Mouse (Mus musculus): ENCODE data around the gene Med20. TPM values are rescaled to one million over a fixed set of nuclear protein-coding genes. Genes with fewer than 3 reads are reported as not detected.

Gene Med20
- polyA plus RNA-seq, 1 experiment from 2014 or later: 30.3 TPM

DNA sequence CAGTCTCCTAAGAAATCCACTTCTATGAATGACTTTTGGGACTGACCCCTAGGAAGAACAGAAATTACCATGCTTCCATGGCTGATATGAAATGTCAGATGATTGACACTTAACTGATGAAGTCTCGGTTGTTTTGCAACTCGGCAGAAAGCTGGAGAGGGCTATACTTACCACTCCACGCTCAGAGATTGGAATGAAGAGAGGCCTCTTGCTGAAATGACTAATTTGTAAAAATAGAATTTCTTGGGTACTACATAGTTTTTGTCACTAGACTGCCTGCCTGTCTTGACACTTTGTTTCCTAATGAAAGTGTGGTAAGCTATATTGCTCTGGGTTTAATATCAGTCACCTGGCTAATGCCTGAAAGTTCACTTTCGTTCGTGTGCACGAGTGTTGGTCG is 53.1 kb downstream of the Med20 start:
- no peak overlapping the region for H3K27ac ChIP-seq (ENCODE audit: low read depth, low read length)
- H3K9ac ChIP-seq (ENCODE audit: low read depth, low read length): no peak overlapping the region
- H3K36me3 ChIP-seq (ENCODE audit: control insufficient read depth, insufficient read depth, low read length): no peaks in the 10 kb centered on the region; the same call in 1 of the 2 replicates
- H3K4me2 ChIP-seq: no peak overlapping the region
- WGBS (ENCODE audit: insufficient replicate concordance): 81% methylated on average over 7 of the region's 7 CpGs
- H3K9me3 ChIP-seq (replicated peaks; ENCODE audit: control insufficient read depth, low read length): no peaks in the 10 kb centered on the region
- H3K4me3 ChIP-seq (ENCODE audit: low read depth, low read length): no peak overlapping the region
- H3K4me1 ChIP-seq (ENCODE audit: control insufficient read depth, insufficient read depth, low read length): no peaks in the 10 kb centered on the region
- ATAC-seq (replicated peaks; ENCODE audit: insufficient number of reproducible peaks, low FRiP score, low TSS enrichment): no peak
- no peaks in the 10 kb centered on the region for H3K27me3 ChIP-seq (ENCODE audit: control insufficient read depth, insufficient read depth, low read length)

DNA sequence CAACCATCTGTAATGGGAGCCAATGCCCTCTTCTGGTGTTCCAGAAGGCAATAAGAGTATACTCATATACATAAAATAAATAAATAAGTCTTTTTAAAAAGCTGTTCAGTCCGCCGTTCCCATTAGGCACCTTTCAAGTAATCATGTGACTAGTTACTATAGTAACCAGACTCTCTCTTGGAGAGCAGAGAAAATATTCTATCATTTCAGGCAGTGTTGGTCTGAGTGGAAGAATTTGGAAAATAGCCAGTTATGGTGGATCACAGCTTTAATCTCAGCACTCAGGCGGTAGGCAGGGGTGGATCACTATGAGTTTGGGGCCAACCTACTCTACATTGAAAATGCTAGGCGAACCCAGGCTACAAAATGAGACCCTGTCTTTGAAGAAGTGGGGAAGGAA is 57.8 kb downstream of the Med20 start:
- Histone ChIP-seq H3K4me3 (ENCODE audit: low read depth, low read length) (no peak overlapping the region), H3K9me3 (replicated peaks; ENCODE audit: control insufficient read depth, low read length) (no peaks in the 10 kb centered on the region), H3K4me2 (no peak overlapping the region), H3K36me3 (ENCODE audit: control insufficient read depth, insufficient read depth, low read length) (no peaks in the 10 kb centered on the region; the same call in 1 of the 2 replicates), H3K9ac (ENCODE audit: low read depth, low read length) (no peak overlapping the region), H3K4me1 (ENCODE audit: control insufficient read depth, insufficient read depth, low read length) (peaks cover 10% of the 10 kb centered on the region), H3K27me3 (ENCODE audit: control insufficient read depth, insufficient read depth, low read length) (peaks cover 11% of the 10 kb centered on the region), H3K27ac (ENCODE audit: low read depth, low read length) (no peak overlapping the region)
- WGBS (ENCODE audit: insufficient replicate concordance): 84% methylated on average over 4 of the region's 4 CpGs
- no peak for ATAC-seq (replicated peaks; ENCODE audit: insufficient number of reproducible peaks, low FRiP score, low TSS enrichment)

DNA sequence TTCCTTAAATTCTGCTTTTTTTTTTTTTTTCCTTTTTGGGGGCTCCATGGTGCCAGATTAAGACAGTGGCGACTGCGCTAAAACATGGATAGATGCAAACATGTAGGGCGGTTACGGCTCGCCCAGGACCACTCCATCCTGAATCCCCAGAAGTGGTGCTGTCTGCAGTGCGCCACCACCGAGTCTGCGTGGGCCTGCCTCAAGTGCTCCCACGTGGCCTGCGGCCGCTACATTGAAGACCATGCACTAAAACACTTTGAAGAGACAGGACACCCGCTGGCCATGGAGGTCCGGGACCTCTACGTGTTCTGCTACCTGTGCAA is 60.6 kb downstream of the Med20 start:
- WGBS (ENCODE audit: insufficient replicate concordance): 10% methylated on average over 14 of the region's 14 CpGs
- peak overlapping the region; percentile 49 for H3K4me3 ChIP-seq (ENCODE audit: low read depth, low read length)
- peak overlapping the region; percentile 96 for H3K4me2 ChIP-seq
- no peak for ATAC-seq (replicated peaks; ENCODE audit: insufficient number of reproducible peaks, low FRiP score, low TSS enrichment)
- H3K9me3 ChIP-seq (replicated peaks; ENCODE audit: control insufficient read depth, low read length): no peaks in the 10 kb centered on the region
- no peaks in the 10 kb centered on the region for H3K36me3 ChIP-seq (ENCODE audit: control insufficient read depth, insufficient read depth, low read length)
- peak overlapping the region; percentile 68; the same call in 1 of the 2 replicates for H3K9ac ChIP-seq (ENCODE audit: low read depth, low read length)
- peaks cover 11% of the 10 kb centered on the region for H3K27me3 ChIP-seq (ENCODE audit: control insufficient read depth, insufficient read depth, low read length)
- peaks cover 10% of the 10 kb centered on the region for H3K4me1 ChIP-seq (ENCODE audit: control insufficient read depth, insufficient read depth, low read length)
- H3K27ac ChIP-seq (ENCODE audit: low read depth, low read length): no peak overlapping the region

DNA sequence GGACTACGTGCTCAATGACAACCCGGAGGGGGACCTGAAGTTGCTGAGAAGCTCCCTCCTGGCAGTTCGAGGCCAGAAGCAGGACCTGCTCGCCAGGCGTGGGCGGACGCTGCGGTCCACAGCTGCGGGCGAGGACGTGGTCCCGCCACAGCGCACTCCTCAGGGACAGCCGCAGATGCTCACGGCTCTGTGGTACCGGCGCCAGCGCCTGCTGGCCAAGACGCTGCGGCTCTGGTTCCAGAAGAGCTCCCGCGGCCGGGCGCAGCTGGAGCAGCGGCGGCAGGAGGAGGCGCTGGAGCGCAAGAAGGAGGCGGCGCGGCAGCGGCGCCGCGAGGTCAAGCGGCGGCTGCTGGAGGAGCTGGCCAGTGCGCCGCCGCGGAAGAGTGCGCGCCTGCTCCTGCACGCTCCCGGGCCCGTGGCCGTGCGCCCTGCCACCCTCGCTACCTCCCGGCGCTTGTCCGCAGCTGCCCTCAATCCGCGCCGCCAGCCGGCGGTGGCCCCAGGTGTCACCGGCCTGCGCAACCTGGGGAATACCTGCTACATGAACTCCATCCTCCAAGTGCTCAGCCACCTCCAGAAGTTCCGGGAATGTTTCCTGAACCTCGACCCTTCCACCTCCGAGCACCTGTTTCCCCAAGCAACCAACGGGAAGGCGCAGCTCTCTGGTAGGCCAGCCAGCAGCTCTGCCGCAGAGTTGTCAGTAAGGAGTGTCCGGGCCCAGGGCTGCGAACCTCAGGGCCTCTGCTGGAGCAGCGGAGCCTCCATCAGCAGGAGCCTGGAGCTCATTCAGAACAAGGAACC is 61.1 kb downstream of the Med20 start:
- no peaks in the 10 kb centered on the region for H3K36me3 ChIP-seq (ENCODE audit: control insufficient read depth, insufficient read depth, low read length)
- peak overlapping the region; percentile 49 for H3K4me3 ChIP-seq (ENCODE audit: low read depth, low read length)
- peaks cover 11% of the 10 kb centered on the region for H3K27me3 ChIP-seq (ENCODE audit: control insufficient read depth, insufficient read depth, low read length)
- no peak overlapping the region for H3K27ac ChIP-seq (ENCODE audit: low read depth, low read length)
- peak; percentile 68 for ATAC-seq (replicated peaks; ENCODE audit: insufficient number of reproducible peaks, low FRiP score, low TSS enrichment)
- H3K9ac ChIP-seq (ENCODE audit: low read depth, low read length): peak overlapping the region; percentile 68
- peaks cover 10% of the 10 kb centered on the region for H3K4me1 ChIP-seq (ENCODE audit: control insufficient read depth, insufficient read depth, low read length)
- peak overlapping the region; percentile 96 for H3K4me2 ChIP-seq
- 3% methylated on average over 64 of the region's 68 CpGs for WGBS (ENCODE audit: insufficient replicate concordance)
- H3K9me3 ChIP-seq (replicated peaks; ENCODE audit: control insufficient read depth, low read length): no peaks in the 10 kb centered on the region

Other genes with a start within 250 kb of the Med20 start
- 74.8 and 78.7 TPM in 2 replicates for gene Mrps10, start 242.7 kb upstream of the Med20 start, polyA plus RNA-seq (2014; fragmentation: Nextera tagmentation; extraction: Ambion mirVana)
- 1.2 and 2.5 TPM in 2 replicates for gene Guca1b, start 226.2 kb upstream of the Med20 start, polyA plus RNA-seq (2014; fragmentation: Nextera tagmentation; extraction: Ambion mirVana)
- 3.3 and 4.3 TPM in 2 replicates for gene Guca1a, start 211.0 kb upstream of the Med20 start, polyA plus RNA-seq (2014; fragmentation: Nextera tagmentation; extraction: Ambion mirVana)
- 1.2 and 1.6 TPM in 2 replicates for gene AI661453, start 175.0 kb upstream of the Med20 start, polyA plus RNA-seq (2014; fragmentation: Nextera tagmentation; extraction: Ambion mirVana)
- gene 1700001C19Rik, start 174.2 kb upstream of the Med20 start, polyA plus RNA-seq (2014; fragmentation: Nextera tagmentation; extraction: Ambion mirVana): 1.2 and 2.2 TPM in 2 replicates
- 15.9 and 18.3 TPM in 2 replicates for gene Taf8, start 109.3 kb upstream of the Med20 start, polyA plus RNA-seq (2014; fragmentation: Nextera tagmentation; extraction: Ambion mirVana)
- gene Ccnd3, start 106.5 kb upstream of the Med20 start, polyA plus RNA-seq (2014; fragmentation: Nextera tagmentation; extraction: Ambion mirVana): 559 and 565 TPM in 2 replicates
- gene Bysl, start 90 bp upstream of the Med20 start, polyA plus RNA-seq (2014; fragmentation: Nextera tagmentation; extraction: Ambion mirVana): 26.8 TPM in 2 replicates
- 1.6 and 1.8 TPM in 2 replicates for gene Gm20517, start within 50 bp of the Med20 start, polyA plus RNA-seq (2014; fragmentation: Nextera tagmentation; extraction: Ambion mirVana)
- gene Usp49, start 19.1 kb downstream of the Med20 start, polyA plus RNA-seq (2014; fragmentation: Nextera tagmentation; extraction: Ambion mirVana): 2.7 and 3.7 TPM in 2 replicates
- gene Tomm6, start 76.8 kb downstream of the Med20 start, polyA plus RNA-seq (2014; fragmentation: Nextera tagmentation; extraction: Ambion mirVana): 322 and 360 TPM in 2 replicates
- gene Frs3, start 77.4 kb downstream of the Med20 start, polyA plus RNA-seq (2014; fragmentation: Nextera tagmentation; extraction: Ambion mirVana): 2.2 and 2.7 TPM in 2 replicates
- 0.94 and 1.3 TPM in 2 replicates for gene Gm21981, start 82.9 kb downstream of the Med20 start, polyA plus RNA-seq (2014; fragmentation: Nextera tagmentation; extraction: Ambion mirVana)
- gene Prickle4, start 83.2 kb downstream of the Med20 start, polyA plus RNA-seq (2014; fragmentation: Nextera tagmentation; extraction: Ambion mirVana): 0.39 TPM in 1 of 2 replicates, not detected in the other
- gene Pgc, start 115.3 kb downstream of the Med20 start, polyA plus RNA-seq (2014; fragmentation: Nextera tagmentation; extraction: Ambion mirVana): 0.15 TPM in 1 of 2 replicates, not detected in the other
- 16.3 and 17.0 TPM in 2 replicates for gene Tfeb, start 125.4 kb downstream of the Med20 start, polyA plus RNA-seq (2014; fragmentation: Nextera tagmentation; extraction: Ambion mirVana)
- gene Mdfi, start 223.1 kb downstream of the Med20 start, polyA plus RNA-seq (2014; fragmentation: Nextera tagmentation; extraction: Ambion mirVana): 28.2 and 34.6 TPM in 2 replicates

Measured in heart, embryonic 11.5 days (tissue).